Mouse (Mus musculus) thymus, postnatal 25 days (tissue): ENCODE measurements around the gene Ctps.
"Not testable (repeated sequence)": the region's sequence is repeated elsewhere in the genome, so short reads cannot be mapped to it uniquely, and the experiment has no call there.

Experiments
- DNase-seq: peaks from one replicate; pipeline ENCODE4 v3.0.0; 2022

The Ctps gene

DNA sequence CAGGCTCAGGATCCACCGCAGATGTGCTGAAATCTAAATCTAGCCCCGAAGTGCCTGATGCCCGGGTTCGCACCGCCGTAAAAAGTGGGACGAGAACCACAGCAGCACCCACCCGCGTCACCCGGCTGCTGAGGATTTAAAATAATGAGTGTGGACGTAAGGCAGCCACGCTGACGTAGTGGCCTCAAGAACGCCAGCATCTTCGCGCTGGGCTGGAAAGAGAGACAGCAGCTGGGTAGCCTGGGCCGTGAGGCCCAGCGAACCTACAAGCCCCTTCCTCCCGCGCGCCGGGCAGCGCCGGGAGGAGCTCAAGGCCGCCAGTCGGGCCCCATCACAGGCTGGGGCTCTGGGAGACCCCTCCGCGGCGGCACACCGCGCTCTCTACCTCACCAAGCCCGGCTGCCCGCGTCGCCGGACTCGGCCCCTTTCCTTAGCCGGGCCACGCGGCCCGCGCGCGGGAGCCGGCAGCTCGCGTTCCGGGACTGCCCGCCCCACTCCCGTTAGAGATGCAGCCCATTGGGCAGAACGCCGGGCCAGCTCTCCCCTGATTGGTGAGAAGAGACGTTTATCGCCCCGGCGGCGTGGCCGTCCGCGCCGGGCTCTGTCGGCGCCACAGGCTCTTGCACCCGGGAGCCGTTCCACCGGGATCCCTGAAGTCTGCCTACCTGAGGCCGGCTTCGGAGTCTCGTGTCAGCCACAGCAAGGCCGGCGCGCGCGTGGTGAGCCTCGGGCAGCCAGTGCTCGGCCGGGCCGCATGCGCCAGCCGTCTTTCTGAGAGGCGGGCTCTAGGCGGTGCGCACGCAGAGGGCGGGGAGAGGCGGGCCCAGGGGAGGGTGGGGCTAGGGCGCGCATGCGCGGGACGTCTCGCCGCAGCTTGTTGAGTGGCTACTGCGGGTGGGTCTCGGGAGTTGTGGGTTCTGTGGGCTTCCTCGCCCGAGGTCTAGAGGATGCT is at the start of gene Ctps:
TSS of gene Ctps (minus strand) at position 791 of the 952 bp plus-strand sequence.
- peak; percentile 93 for DNase-seq

- no peak for DNase-seq
Measured at GRCm38 (mm10) chr4:120616199-120617025, 46.3 kb upstream of the Ctps start.

DNA sequence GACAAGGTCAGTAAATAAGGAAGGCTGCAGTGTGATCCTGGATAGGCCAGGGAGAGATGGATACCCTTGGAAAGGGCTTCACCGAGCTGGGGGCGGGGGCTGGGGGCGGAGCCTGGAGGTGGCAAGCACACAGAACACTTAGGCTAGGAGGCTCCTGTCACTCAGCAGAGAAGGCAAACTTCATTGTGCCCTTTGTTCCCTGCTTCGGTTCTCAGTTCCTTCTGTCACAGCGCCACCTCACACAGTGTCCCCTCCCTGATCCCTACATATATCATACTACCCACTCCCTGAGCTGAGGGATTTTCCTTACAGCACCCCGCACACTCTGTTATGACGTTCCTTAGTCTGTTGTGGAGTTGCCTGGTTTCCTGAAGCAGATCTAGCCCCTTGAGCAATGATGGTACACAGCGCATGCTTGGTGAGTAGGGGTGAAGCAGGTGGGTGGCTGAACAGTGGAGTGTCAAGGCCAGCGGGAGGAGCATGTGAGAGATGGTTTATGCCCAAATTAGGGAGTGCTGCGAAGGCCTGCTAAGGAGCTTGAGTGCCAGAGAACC is 45.5 kb upstream of the Ctps start:
- peak; percentile 34 for DNase-seq

- peak; percentile 13 for DNase-seq
Measured at GRCm38 (mm10) chr4:120614644-120615043, 44.6 kb upstream of the Ctps start.

- peak; percentile 56 for DNase-seq
Measured at GRCm38 (mm10) chr4:120613691-120614329, 43.7 kb upstream of the Ctps start.

DNA sequence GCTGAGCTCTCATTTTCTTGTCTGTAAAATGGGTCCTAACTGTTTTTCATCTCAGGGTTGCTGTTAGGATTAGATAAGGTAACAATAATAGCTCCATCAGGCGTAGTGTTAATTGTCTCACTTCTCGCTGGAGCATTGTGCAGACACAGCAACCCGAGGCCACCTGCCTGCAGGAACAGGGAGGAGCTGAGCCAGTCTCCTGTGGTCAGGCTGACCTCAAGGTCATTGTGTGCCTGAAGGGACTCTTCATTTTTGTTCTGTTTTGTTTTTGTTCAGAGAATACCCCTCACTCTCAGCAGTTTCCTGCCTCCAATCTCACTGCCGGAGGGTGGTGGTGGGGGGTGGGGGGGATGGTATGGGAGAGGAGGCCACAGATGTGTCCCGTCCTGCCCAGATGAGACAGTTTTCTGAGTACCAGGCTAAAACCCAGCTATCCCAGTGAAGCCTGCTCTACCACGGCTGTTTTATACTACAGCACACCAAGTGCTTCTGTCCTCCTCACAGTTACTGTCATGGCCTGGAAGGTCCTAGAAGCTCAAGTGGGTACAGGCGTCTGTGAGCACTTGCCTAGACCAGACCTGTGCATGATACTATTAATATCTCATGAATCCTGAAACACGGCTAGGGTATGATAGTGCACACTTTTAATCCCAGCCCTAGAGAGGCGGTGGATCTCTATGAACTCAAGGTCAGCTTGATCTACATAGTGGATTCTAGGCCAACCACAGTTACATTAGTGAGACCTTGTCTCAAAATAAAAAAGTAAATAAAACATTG is 42.4 kb upstream of the Ctps start:
- peak; percentile 25 for DNase-seq

DNA sequence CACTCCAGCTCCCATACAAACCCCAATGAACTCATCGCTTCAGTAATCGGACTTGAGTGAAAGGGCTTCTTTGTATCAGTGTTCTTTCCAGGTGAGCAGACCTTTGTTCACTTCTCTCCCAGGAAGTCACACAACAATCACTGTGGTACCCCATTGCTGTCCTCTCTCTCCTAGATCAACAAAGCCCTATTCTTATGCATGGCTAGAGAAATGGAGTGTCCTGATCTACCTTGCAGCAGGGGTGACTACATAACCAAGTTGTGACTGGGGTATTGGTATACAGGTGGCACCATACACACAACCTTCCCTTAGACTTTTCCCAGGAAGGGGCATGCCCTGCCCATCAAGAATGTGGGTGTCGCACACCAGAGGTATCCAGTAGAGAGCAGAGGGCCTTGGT is 40.9 kb upstream of the Ctps start:
- DNase-seq = no peak

GRCm38 (mm10) chr4:120606941-120607340 is 36.9 kb upstream of the Ctps start:
- DNase-seq = no peak

- no peak for DNase-seq
Measured at GRCm38 (mm10) chr4:120602669-120603068, 32.6 kb upstream of the Ctps start.

DNA sequence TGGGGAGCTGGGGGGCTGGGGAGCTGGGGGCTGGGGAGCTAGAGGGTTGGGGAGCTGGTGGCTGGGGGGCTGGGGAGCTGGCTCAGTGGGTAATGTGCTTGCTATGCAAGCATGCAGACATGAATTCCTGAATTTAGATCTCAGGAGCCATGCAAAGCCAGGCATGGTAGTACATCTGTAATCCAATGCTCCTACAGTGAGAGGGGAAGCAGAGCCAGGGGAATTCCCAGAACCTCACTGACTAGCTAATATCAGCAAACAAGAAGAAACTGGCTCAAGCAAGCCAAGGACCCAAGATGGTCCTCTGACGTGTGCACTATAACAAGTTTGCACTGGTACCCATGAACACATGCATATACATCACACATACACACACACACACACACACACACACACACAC is 31.7 kb upstream of the Ctps start:
- DNase-seq = no peak

DNA sequence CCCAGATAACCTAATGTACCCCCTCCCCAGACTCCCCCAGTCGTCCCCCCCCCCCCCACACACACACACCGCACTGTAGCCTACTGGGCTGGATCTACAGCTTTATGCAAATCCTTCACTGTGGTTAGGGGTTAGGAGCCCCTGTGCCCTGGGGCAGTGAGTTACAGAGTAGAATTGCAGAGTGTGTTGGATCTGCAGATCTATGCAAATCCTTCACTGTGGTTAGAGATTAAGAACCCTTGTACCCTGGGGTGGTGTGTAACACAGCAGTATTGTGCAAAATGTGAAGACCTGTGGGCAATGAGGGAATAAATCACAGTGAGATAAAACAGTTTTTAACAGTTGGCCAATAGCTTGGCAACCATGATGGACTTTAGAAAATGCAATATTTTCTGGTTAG is 28.8 kb upstream of the Ctps start:
- no peak for DNase-seq

GRCm38 (mm10) chr4:120596210-120596609 is 26.1 kb upstream of the Ctps start:
- DNase-seq = not testable (repeated sequence)

- no peak for DNase-seq
Measured at GRCm38 (mm10) chr4:120590973-120591372, 20.9 kb upstream of the Ctps start.

GRCm38 (mm10) chr4:120589815-120590422 is 19.8 kb upstream of the Ctps start:
- DNase-seq = peak; percentile 66

GRCm38 (mm10) chr4:120589070-120589469 is 19.0 kb upstream of the Ctps start:
- DNase-seq = no peak

GRCm38 (mm10) chr4:120588445-120588844 is 18.4 kb upstream of the Ctps start, which contains the start of gene Gm8439:
Gene Gm8439 (plus strand): TSS chr4:120588745.
- no peak for DNase-seq

- no peak for DNase-seq
Measured at GRCm38 (mm10) chr4:120586986-120587385, 16.9 kb upstream of the Ctps start.

DNA sequence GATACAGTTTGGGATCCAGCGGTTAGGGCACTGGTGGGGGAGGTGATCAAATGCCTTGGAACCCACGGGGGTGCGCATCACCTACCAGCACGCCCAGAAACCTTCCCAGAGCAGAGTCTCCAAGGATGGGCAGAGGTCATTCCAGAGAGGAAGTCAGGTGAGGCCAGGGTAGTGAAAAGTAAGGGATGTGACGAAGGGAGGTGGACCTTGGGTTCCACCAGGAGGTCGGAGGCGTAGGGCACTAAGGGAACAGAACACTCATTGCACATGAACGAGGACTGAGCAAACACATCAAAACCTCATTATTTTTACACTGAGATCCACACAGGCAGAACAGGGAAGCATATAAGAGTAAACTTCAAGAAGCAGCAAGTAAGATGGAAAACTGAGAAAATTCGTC is 11.6 kb upstream of the Ctps start:
- DNase-seq = no peak

- DNase-seq = no peak
Measured at GRCm38 (mm10) chr4:120580894-120581293, 10.8 kb upstream of the Ctps start.

- no peak for DNase-seq
Measured at GRCm38 (mm10) chr4:120571691-120572090, 1.6 kb upstream of the Ctps start.

DNA sequence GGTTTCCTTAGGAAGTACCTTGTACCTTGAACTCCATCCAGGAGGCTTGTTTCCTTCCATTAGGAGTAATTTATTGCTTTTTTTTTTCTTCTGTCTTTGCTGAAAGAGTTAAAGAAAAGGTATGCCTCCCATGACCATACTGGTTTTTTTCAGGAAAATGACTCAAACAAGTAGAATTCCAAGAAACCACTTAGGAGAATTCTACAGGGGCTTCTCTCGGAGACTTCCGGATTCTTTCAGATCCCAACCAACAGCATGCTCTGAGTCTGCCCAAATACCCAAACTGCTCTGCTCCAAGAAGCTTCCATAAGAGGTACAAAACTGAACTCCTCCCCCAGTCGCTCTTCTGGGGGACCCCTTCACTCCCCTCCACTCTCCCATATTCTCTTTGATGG is 991 bp upstream of the Ctps start:
- no peak for DNase-seq
